Mouse (Mus musculus) heart, adult 2 months (tissue): Measurements from ENCODE around the gene Tdgf1. TPM values are rescaled to one million over a fixed set of nuclear protein-coding genes. Genes with fewer than 3 reads are reported as not detected.

Experiments used
- DNase-seq, 2 experiments: peaks; one replicate each; pipeline ENCODE4 v3.0.0; 2021
- H3K27ac ChIP-seq: fragments of 200-600 bp; 2 replicates; pipeline ENCODE4 v1.8.1; 2022
- H3K27me3 ChIP-seq: fragments of 200-500 bp; 2 replicates; pipeline ENCODE4 v1.6.1; 2012; ENCODE audit warnings: mild to moderate bottlenecking, low read length, inconsistent platforms, mixed read lengths; ENCODE audit not compliant: control insufficient read depth, insufficient read depth
- H3K36me3 ChIP-seq: fragments of 200-500 bp; 2 replicates; pipeline ENCODE4 v1.6.1; 2012; ENCODE audit warnings: low read length, inconsistent platforms; ENCODE audit not compliant: control insufficient read depth, insufficient read depth
- H3K4me1 ChIP-seq: fragments of 200-500 bp; 2 replicates; pipeline ENCODE4 v1.6.1; 2011; ENCODE audit warnings: low read length; ENCODE audit not compliant: control insufficient read depth, insufficient read depth
- H3K4me3 ChIP-seq: fragments of 200-600 bp; 2 replicates; pipeline ENCODE4 v1.8.1; 2022
- H3K79me2 ChIP-seq: fragments of 200-500 bp; replicated peaks from 2 replicates; pipeline ENCODE4 v1.6.1; 2012; ENCODE audit warnings: mild to moderate bottlenecking, inconsistent platforms, low read length, moderate library complexity, mixed read lengths; ENCODE audit not compliant: control insufficient read depth, insufficient read depth
- H3K9ac ChIP-seq: fragments of 200-500 bp; 2 replicates; pipeline ENCODE4 v1.6.1; 2012; ENCODE audit warnings: low read depth, mild to moderate bottlenecking, control low read depth, inconsistent platforms, low read length, mixed read lengths
- CTCF ChIP-seq: fragments of 200-600 bp; IDR thresholded peaks from 2 replicates; pipeline ENCODE4 v1.8.1; 2022; ENCODE audit warnings: antibody characterized with exemption, mild to moderate bottlenecking, moderate library complexity
- EP300 ChIP-seq: fragments of 200-500 bp; IDR thresholded peaks from 2 replicates; pipeline ENCODE4 v1.6.1; 2011; ENCODE audit warnings: low read depth, low read length, control low read depth; ENCODE audit not compliant: insufficient read depth
- POLR2A ChIP-seq: fragments of 200-500 bp; IDR thresholded peaks from 2 replicates; pipeline ENCODE4 v1.6.1; 2011; ENCODE audit warnings: mild to moderate bottlenecking, low read depth, low read length, control low read depth; ENCODE audit not compliant: insufficient read depth
- WGBS: fragments of 180-500 bp; shearing (Covaris S2); methylation state at CpG from one replicate; pipeline ENCODE4 v1.1.7; 2018; 5-methylcytosine and 5-hydroxymethylcytosine counted together
- intact Hi-C: fragments of 180-260 bp; cut with DNase I; formaldehyde crosslinking; loops from one replicate; pipeline ENCODE4 v1.15.1; 2025
- polyA plus RNA-seq: library from polyadenylated mRNA; depleted of rRNA; stranded (reverse); fragments of >200 nt; gene quantifications from 2 replicates; pipeline ENCODE4 v1.2.3, GENCODE M21; 2012
- total RNA-seq, 2 experiments: library from RNA; stranded (reverse); gene quantifications; 2 replicates each; pipeline ENCODE4 v1.2.3; 2021

Gene Tdgf1
- total and polyA plus RNA-seq, 3 experiments: not detected

DNA sequence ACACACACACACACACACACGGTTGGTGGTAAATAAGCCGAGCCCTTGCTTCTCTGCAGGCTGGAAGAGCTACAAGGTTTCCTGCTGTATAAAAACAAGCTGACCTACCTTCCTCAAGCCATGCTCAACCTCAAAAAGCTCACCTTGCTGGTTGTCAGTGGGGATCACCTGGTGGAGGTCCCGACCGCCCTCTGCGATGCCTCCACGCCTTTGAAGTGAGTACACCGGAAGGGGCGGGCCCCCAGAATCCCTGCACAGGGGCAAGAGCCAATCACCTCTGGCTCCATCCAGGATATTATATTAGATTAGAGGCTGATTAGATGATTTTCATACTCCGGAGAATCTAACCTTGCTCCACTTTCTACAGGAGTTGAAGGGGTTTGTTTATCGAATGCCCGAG, 33.5 kb upstream of the Tdgf1 start:
- no peak overlapping the region for H3K4me3 ChIP-seq
- no peak for DNase-seq
- no peak overlapping the region for H3K27ac ChIP-seq
- intact Hi-C loops: no loop called here
- H3K4me1 ChIP-seq: no peaks in the 10 kb centered on the region
- H3K27me3 ChIP-seq: no peaks in the 10 kb centered on the region
- TF ChIP-seq EP300 (no peak), POLR2A (no peak), CTCF (no peak)
- 90% methylated on average over 11 of the region's 11 CpGs for WGBS
- no peaks in the 10 kb centered on the region for H3K36me3 ChIP-seq
- no peak overlapping the region for H3K9ac ChIP-seq
- no peaks in the 10 kb centered on the region for H3K79me2 ChIP-seq

DNA sequence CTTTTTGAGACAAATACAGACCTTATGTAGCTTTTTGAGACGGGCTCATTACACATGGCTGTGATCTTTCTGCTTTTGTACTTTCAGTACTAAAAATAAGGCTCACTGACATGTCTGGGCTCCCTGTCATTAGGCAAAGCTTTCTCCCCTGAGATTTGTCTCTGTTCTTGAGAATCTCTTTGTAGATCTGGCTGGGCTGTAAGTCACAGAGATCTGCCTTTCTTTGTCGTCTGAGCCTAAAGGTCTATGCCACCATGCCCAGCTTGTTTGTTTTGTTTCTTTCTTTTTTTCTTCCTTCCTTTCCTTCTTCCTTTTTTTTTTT, 19.9 kb upstream of the Tdgf1 start:
- intact Hi-C loops: no loop called here
- peaks cover under 1% of the 10 kb centered on the region; the same call in 1 of the 2 replicates for H3K4me1 ChIP-seq
- 61% methylated on average over 2 of the region's 2 CpGs for WGBS

GRCm38 (mm10) chr9:110965062-110965909, 19.3 kb upstream of the Tdgf1 start:
- Histone ChIP-seq H3K4me1 (peaks cover 3% of the 10 kb centered on the region), H3K9ac (no peak overlapping the region), H3K36me3 (peaks cover 6% of the 10 kb centered on the region; the same call in 1 of the 2 replicates), H3K27me3 (no peaks in the 10 kb centered on the region), H3K27ac (no peak overlapping the region), H3K4me3 (no peak overlapping the region), H3K79me2 (no peaks in the 10 kb centered on the region)
- no peak for TF ChIP-seq CTCF
- intact Hi-C loops: no loop called here
- 86% methylated on average over 22 of the region's 22 CpGs for WGBS
- no peak for DNase-seq

More for the DNA sequence above, 19.9 kb upstream of the Tdgf1 start:
- Histone ChIP-seq H3K9ac (no peak overlapping the region), H3K27ac (no peak overlapping the region), H3K79me2 (no peaks in the 10 kb centered on the region), H3K36me3 (peaks cover 6% of the 10 kb centered on the region; the same call in 1 of the 2 replicates), H3K4me3 (no peak overlapping the region), H3K27me3 (no peaks in the 10 kb centered on the region)
- DNase-seq: no peak
- TF ChIP-seq POLR2A (no peak), EP300 (no peak)

DNA sequence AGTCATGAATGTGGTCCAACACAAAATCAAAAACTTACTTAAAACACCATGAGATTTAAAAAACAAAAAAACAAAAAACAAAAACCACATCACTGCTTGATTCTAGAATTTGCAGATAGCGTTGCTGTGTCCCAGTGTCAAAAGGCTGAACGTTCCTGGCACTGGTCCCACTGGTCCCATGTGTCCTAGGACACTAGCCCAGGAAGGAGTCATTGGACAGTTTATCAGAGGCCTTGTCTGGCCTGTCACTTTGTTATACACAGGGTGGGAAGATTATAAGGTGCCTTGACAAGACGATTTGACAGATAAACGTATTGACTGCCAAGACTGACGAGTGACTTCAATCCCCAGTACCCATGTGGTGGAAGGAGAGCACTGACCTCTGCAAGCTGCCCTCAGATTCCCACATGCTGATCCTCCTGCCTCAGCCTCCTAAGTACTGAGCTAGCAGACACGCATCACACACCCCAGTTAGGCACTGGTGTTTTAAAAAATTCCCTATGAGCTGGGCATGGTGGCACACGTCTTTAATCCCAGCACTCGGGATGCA, 17.7 kb upstream of the Tdgf1 start:
- TF ChIP-seq EP300 (peak; percentile 89; the same call in 1 of the 2 replicates), POLR2A (no peak)
- 60% methylated on average over 8 of the region's 8 CpGs for WGBS
- H3K27ac ChIP-seq: peak overlapping the region; percentile 36
- no peak overlapping the region for H3K9ac ChIP-seq
- H3K4me1 ChIP-seq: peaks cover 5% of the 10 kb centered on the region
- H3K79me2 ChIP-seq: no peaks in the 10 kb centered on the region
- DNase-seq: peak; percentile 56 to 72
- H3K4me3 ChIP-seq: no peak overlapping the region
- H3K36me3 ChIP-seq: peaks cover 7% of the 10 kb centered on the region; the same call in 1 of the 2 replicates
- no peaks in the 10 kb centered on the region for H3K27me3 ChIP-seq
- intact Hi-C loops: no loop called here

DNA sequence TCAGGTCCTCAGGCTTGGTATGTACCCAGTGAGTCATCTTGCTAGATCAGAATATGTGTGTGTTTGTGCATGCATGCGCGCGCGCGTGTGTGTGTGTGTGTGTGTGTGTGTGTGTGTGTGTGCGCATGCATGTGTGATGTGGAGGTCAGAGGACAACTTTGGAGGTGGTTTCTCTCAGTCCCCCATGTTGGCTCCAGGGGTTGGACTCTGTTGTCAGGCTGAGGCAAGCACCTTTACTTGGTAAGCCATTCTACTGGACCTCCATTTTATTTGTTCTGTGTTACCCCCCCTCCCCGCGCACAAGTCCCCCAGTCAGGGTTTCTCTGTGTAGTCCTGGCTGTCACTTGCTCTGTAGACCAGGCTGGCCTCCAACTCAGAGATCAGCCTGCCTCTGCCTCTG, 15.4 kb upstream of the Tdgf1 start:
- no peaks in the 10 kb centered on the region for H3K79me2 ChIP-seq
- H3K4me3 ChIP-seq: no peak overlapping the region
- H3K36me3 ChIP-seq: peaks cover 5% of the 10 kb centered on the region; the same call in 1 of the 2 replicates
- TF ChIP-seq EP300 (no peak), POLR2A (no peak), CTCF (no peak)
- 99% methylated on average over 8 of the region's 8 CpGs for WGBS
- no peak for DNase-seq
- peaks cover 5% of the 10 kb centered on the region for H3K4me1 ChIP-seq
- no peaks in the 10 kb centered on the region for H3K27me3 ChIP-seq
- no peak overlapping the region for H3K9ac ChIP-seq
- H3K27ac ChIP-seq: no peak overlapping the region
- intact Hi-C loops: no loop called here
